Mouse (Mus musculus) megakaryocyte progenitor cell, adult 5-6 weeks (primary cell): ENCODE data around the gene Rslcan18. TPM values are rescaled to one million over a fixed set of nuclear protein-coding genes. Genes with fewer than 3 reads are reported as not detected.

Experiments
- total RNA-seq, 2 experiments: library from RNA; stranded (forward) in 1 of 2; stranded (reverse) in 1 of 2; fragments of 157-497, 149-512 nt in 1 of 2; fragments of 200-1000 nt in 1 of 2; gene quantifications; 2 replicates each; pipeline versions ENCODE4 v1.2.3 to v1.2.4; 2015 to 2017

The Rslcan18 gene
- total RNA-seq, 2 experiments from 2014 or later: 1.3 TPM; not detected in 1

Other genes starting within 250 kb of the Rslcan18 start
- gene Gm10767, start 211.3 kb downstream of the Rslcan18 start, total RNA-seq (2015): 1.3 and 1.4 TPM in 2 replicates
- gene Gm10767, start 211.3 kb downstream of the Rslcan18 start, total RNA-seq (2017): 0.25 and 0.27 TPM in 2 replicates
- 4.6 and 6.0 TPM in 2 replicates for gene Zfp712, start 55.1 kb downstream of the Rslcan18 start, total RNA-seq (2015)
- gene Zfp712, start 55.1 kb downstream of the Rslcan18 start, total RNA-seq (2017): 4.1 and 5.3 TPM in 2 replicates
- gene Zfp708, start 18.3 kb downstream of the Rslcan18 start, total RNA-seq (2015): 5.6 and 6.9 TPM in 2 replicates
- 1.0 and 4.0 TPM in 2 replicates for gene Zfp708, start 18.3 kb downstream of the Rslcan18 start, total RNA-seq (2017)
- gene Gm28557, start 7.7 kb downstream of the Rslcan18 start, total RNA-seq (2015): 2.1 and 3.0 TPM in 2 replicates
- gene Gm28557, start 7.7 kb downstream of the Rslcan18 start, total RNA-seq (2017): 3.9 and 4.6 TPM in 2 replicates
- gene Zfp759, start 5.4 kb upstream of the Rslcan18 start, total RNA-seq (2015): 4.1 and 4.7 TPM in 2 replicates
- 4.3 and 8.5 TPM in 2 replicates for gene Zfp759, start 5.4 kb upstream of the Rslcan18 start, total RNA-seq (2017)
- 6.4 and 8.3 TPM in 2 replicates for gene Rsl1, start 56.9 kb upstream of the Rslcan18 start, total RNA-seq (2015)
- 4.9 and 7.2 TPM in 2 replicates for gene Rsl1, start 56.9 kb upstream of the Rslcan18 start, total RNA-seq (2017)
- 2.2 and 4.7 TPM in 2 replicates for gene Zfp455, start 78.2 kb upstream of the Rslcan18 start, total RNA-seq (2015)
- gene Zfp455, start 78.2 kb upstream of the Rslcan18 start, total RNA-seq (2017): 0.58 and 3.6 TPM in 2 replicates
- 8.0 and 8.1 TPM in 2 replicates for gene Zfp458, start 162.2 kb upstream of the Rslcan18 start, total RNA-seq (2015)
- gene Zfp458, start 162.2 kb upstream of the Rslcan18 start, total RNA-seq (2017): 5.7 and 6.4 TPM in 2 replicates
- 0.24 and 0.81 TPM in 2 replicates for gene Zfp457, start 190.2 kb upstream of the Rslcan18 start, total RNA-seq (2015)
- gene Zfp457, start 190.2 kb upstream of the Rslcan18 start, total RNA-seq (2017): 1.6 TPM in 1 of 2 replicates, not detected in the other
- 5.7 and 8.7 TPM in 2 replicates for gene Zfp595, start 216.3 kb upstream of the Rslcan18 start, total RNA-seq (2015)
- 3.7 and 8.6 TPM in 2 replicates for gene Zfp595, start 216.3 kb upstream of the Rslcan18 start, total RNA-seq (2017)
- 0.72 and 1.5 TPM in 2 replicates for gene Gm28044, start 244.3 kb upstream of the Rslcan18 start, total RNA-seq (2015)
- 17.2 and 21.1 TPM in 2 replicates for gene Gm28044, start 244.3 kb upstream of the Rslcan18 start, total RNA-seq (2017)
- 10.4 and 12.6 TPM in 2 replicates for gene Zfp953, start 244.3 kb upstream of the Rslcan18 start, total RNA-seq (2015)
- gene Zfp953, start 244.3 kb upstream of the Rslcan18 start, total RNA-seq (2017): 7.4 and 10.9 TPM in 2 replicates